Mouse (Mus musculus): ENCODE results near the gene Inpp5b.
"Not testable (repeated sequence)": the region's sequence is repeated elsewhere in the genome, so short reads cannot be mapped to it uniquely, and the experiment has no call there.

Inpp5b gene

GRCm38 (mm10) chr4:124710776-124711291 is 30.8 kb upstream of the Inpp5b start:
- no peak for DNase-seq

GRCm38 (mm10) chr4:124712618-124713017 is 29.0 kb upstream of the Inpp5b start:
- DNase-seq: no peak

DNA sequence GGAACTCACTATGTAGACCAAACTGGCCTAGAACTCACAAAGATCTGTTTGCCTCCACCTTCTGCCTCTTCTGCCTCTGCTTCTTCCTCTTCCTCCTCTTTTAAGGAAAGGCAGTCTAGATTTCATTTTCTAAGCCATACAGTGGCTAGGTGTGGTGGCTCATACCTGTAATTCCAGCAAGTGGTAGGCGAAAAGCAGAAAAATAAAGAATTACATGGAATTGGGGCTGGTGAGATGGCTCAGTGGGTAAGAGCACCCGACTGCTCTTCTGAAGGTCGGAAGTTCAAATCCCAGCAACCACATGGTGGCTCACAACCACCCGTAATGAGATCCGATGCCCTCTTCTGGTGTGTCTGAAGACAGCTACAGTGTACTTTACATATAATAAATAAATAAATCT is 27.8 kb upstream of the Inpp5b start:
- not testable (repeated sequence) for DNase-seq

- peak; percentile 94 for DNase-seq
Measured at GRCm38 (mm10) chr4:124714545-124715481, 26.8 kb upstream of the Inpp5b start, which contains the start of gene Sf3a3. Gene Sf3a3, plus strand, starts transcription at chr4:124714776.

DNA sequence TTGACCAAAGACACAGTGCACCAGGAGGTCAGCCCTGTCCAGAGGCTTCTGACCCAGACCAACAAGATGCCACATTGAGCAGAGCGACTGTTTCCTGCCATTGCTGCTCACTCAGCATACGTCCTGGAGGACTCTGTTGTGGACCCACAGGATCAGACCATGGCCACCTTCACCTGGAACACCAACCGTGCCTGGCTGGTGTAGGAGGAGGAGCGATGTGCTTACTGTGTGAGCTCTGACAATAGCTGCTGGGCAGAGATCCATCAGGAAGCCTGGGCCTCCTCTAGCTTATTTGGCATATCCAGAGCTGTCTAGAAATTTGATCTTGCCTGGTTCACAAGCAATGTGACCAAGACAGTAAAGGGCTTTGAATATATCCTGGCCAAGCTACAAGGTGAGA is 22.5 kb upstream of the Inpp5b start:
- DNase-seq: no peak

GRCm38 (mm10) chr4:124726121-124726520 is 15.5 kb upstream of the Inpp5b start:
- no peak for DNase-seq

- no peak for DNase-seq
Measured at GRCm38 (mm10) chr4:124736952-124737351, 4.7 kb upstream of the Inpp5b start.

- no peak for DNase-seq
Measured at GRCm38 (mm10) chr4:124737486-124737885, 4.2 kb upstream of the Inpp5b start.

DNA sequence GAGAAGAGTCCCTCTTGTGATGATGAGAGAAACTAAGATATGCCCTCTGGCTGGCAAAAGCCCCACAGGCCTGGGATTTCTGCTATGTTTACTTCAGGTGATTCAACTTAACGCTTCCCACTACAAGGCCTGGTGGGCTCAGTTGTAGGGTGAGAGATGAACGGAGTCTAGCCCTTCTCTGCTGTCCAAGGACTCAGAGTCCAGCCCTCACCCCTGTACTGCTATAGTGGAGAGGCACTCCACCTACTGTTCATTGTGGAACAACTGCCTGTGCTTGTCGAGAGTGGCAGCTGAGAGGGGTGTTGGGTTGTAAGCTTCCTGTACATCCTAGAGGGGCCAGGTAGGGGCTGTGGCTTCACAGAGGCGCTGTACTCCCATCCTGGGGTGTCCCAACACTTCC is 3.6 kb upstream of the Inpp5b start:
- no peak for DNase-seq

GRCm38 (mm10) chr4:124738783-124739182 is 2.9 kb upstream of the Inpp5b start:
- no peak for DNase-seq

DNA sequence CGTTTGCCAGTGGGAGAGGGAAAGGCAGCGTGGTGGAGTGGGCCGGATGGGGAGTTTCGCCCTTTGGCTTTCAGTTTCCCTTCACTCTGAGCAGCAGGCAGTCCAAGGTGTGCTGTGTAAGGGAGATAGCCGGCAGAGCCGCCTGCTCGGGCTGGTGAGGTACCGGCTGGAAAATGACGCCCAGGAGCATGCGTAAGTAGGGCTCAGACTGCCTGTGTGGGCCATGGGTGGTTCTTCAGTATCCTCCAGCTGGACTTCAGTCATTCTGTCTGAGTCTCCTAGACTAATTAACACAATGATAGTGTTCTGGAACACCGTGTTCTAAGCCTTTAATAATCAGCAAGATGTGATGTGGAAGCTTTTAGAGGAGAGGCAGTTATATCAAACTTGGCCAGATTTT is 1.2 kb downstream of the Inpp5b start:
- no peak for DNase-seq

GRCm38 (mm10) chr4:124746577-124746976 is 4.9 kb downstream of the Inpp5b start:
- no peak for DNase-seq

DNA sequence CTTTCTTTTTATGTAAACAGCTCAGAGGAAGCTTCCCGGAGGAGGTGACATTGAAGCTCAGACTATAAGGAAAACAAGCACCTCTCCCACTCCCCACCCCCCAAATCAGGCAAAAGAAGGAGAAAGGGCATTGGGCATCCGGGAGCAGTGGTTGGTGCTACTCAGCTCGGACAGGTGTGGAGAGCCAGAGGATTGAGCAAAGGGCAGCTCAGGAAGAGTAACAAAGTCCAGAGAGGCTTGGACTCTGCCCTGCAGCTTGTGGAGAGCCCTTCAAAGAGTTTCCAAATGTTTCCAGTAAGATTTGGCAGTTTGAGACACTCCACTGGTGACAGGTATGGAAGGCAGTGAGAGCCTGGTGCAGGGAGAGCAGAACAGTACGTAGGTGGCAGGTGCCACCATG is 6.2 kb downstream of the Inpp5b start:
- no peak for DNase-seq

- peak; percentile 99 for DNase-seq
Measured at GRCm38 (mm10) chr4:124751300-124752250, 9.9 kb downstream of the Inpp5b start.

GRCm38 (mm10) chr4:124752281-124753199 is 10.9 kb downstream of the Inpp5b start:
- DNase-seq: no peak

DNA sequence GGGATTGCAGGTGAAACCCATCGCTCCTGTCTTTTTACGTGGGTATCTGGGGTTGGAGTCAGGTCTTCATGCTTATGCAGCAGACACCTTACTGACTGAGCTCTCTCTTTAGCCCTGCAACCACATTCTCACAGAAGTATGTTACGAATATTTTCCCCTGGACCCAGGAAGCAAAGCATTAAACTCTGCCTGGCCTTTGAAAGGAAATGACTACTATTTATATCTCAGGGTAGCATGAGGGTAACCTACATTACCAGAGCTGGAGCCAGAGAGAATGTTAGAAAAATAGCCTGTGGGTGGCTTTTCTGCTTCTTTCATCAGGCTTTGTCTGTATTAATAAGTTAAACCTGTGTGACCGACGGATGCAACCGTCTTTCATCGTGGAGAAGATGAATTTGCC is 13.9 kb downstream of the Inpp5b start:
- no peak for DNase-seq

GRCm38 (mm10) chr4:124759305-124759811 is 17.7 kb downstream of the Inpp5b start:
- DNase-seq: no peak

GRCm38 (mm10) chr4:124761201-124761600 is 19.6 kb downstream of the Inpp5b start:
- DNase-seq: no peak

- DNase-seq: no peak
Measured at GRCm38 (mm10) chr4:124762858-124763452, 21.3 kb downstream of the Inpp5b start.

- no peak for DNase-seq
Measured at GRCm38 (mm10) chr4:124765802-124766565, 24.3 kb downstream of the Inpp5b start.

DNA sequence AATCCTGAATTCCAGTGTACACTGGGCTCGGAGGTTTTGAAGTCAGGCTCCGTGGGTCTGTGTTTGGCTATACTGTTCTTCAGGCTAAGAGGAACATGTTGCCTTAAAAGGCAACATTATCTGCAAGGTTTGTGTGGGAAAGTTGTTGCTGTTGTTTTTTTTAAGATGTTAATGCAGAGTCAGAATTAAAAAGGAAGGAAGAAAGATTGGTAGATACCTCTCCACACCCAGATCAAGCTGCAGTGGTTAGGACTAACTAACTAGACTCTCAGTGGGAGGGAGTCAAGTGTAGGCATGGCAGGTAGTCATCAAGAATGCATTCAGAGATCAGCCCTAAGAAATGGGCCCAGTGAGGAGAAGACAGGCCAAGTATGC is 24.9 kb downstream of the Inpp5b start:
- no peak for DNase-seq

Data from cerebellum, adult 8-10 months (tissue).